Mouse (Mus musculus): ENCODE data around the gene Kctd2. TPM values are rescaled to one million over a fixed set of nuclear protein-coding genes. Genes with fewer than 3 reads are reported as not detected.

The Kctd2 gene
- total RNA-seq, 1 experiment = 14.0 TPM

DNA sequence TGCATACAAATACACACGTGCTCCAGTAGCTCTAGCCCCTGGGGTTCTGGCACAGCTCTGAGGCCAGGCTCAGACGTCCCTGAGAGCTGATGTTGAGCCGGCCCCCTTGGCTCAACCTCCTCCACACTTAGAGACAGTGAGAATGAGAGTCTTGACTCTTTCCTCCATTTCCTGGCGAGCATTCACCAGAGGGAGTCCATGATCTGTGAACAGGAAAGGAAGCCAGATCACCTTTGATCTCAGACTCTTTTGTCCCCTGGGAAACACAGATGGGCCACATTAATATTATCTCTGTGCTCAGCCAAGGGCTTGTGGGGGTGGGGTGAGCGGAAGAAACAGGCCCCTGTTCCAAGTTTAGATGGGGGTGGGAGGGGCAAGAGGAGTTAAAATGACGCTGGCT lies 37.5 kb downstream of the Kctd2 start:
- DNase-seq (ENCODE audit: low read depth, low spot score) = no peak
- H3K4me3 ChIP-seq (ENCODE audit: insufficient read depth in 1 of 2, low read depth in 1 of 2, low read length in 2 of 2, poor library complexity in 1 of 2, severe bottlenecking in 1 of 2) = no peak overlapping the region
- TF ChIP-seq MAFK (IDR thresholded peaks at IDR 0.05; ENCODE audit: insufficient read depth, low read depth, low read length) (no peak), ZC3H11A (IDR thresholded peaks at IDR 0.05; ENCODE audit: borderline replicate concordance, low read depth, low read length) (no peak), CHD2 (IDR thresholded peaks at IDR 0.05; ENCODE audit: low read depth, low read length) (no peak), HCFC1 (IDR thresholded peaks at IDR 0.05; ENCODE audit: borderline replicate concordance, insufficient read depth, low read length) (no peak), ZNF384 (IDR thresholded peaks at IDR 0.05; ENCODE audit: low read depth, low read length) (no peak)
- no peak overlapping the region for H3K9ac ChIP-seq (ENCODE audit: insufficient read depth, low read depth, low read length, poor library complexity, severe bottlenecking)
- in situ Hi-C loops (cut with MboI; ENCODE audit: low sequenced_read_pairs in 2 of 2, unreplicated experiment in 2 of 2) = no loop called here
- no peak overlapping the region for H3K27ac ChIP-seq (ENCODE audit: insufficient read depth, low read depth, low read length, poor library complexity, severe bottlenecking)
- H3K4me1 ChIP-seq (ENCODE audit: control insufficient read depth in 2 of 2, insufficient read depth in 2 of 2, low read length in 2 of 2, poor library complexity in 1 of 2) = peaks cover 2 to 14% of the 10 kb centered on the region in 2 experiments; a peak in 1 of 4 replicates
- no peaks in the 10 kb centered on the region for H3K9me3 ChIP-seq (ENCODE audit: control insufficient read depth, insufficient read depth, low read depth, low read length)
- H3K36me3 ChIP-seq (ENCODE audit: control insufficient read depth, insufficient read depth, low read length, poor library complexity, severe bottlenecking) = no peaks in the 10 kb centered on the region

DNA sequence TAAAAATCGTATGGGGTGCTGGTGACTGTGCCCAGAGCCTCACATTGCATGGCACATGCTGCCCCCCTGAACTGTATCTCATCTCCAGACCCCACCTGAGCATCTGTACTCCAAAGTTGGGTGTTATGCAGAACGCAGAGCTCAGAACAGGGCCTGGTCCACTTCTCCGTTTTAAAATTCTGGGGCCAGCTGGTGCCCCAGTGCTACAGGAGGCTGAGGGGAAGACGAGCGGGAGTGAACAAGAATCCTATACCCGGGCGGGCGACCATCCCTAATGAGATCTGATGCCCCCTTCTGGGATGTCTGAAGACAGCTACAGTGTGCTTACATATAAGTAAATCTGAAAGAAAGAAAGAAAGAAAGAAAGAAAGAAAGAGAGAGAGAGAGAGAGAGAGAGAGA lies 41.0 kb downstream of the Kctd2 start:
- no peak for TF ChIP-seq ZC3H11A (IDR thresholded peaks at IDR 0.05; ENCODE audit: borderline replicate concordance, low read depth, low read length)
- no peak for TF ChIP-seq MAFK (IDR thresholded peaks at IDR 0.05; ENCODE audit: insufficient read depth, low read depth, low read length)
- TF ChIP-seq HCFC1 (IDR thresholded peaks at IDR 0.05; ENCODE audit: borderline replicate concordance, insufficient read depth, low read length) = no peak
- TF ChIP-seq CHD2 (IDR thresholded peaks at IDR 0.05; ENCODE audit: low read depth, low read length) = no peak
- no peak for TF ChIP-seq ZNF384 (IDR thresholded peaks at IDR 0.05; ENCODE audit: low read depth, low read length)
- in situ Hi-C loops (cut with MboI; ENCODE audit: low sequenced_read_pairs in 2 of 2, unreplicated experiment in 2 of 2) = no loop called here
- Histone ChIP-seq H3K4me3 (ENCODE audit: insufficient read depth in 1 of 2, low read depth in 1 of 2, low read length in 2 of 2, poor library complexity in 1 of 2, severe bottlenecking in 1 of 2) (no peak overlapping the region), H3K27ac (ENCODE audit: insufficient read depth, low read depth, low read length, poor library complexity, severe bottlenecking) (no peak overlapping the region), H3K4me1 (ENCODE audit: control insufficient read depth in 2 of 2, insufficient read depth in 2 of 2, low read length in 2 of 2, poor library complexity in 1 of 2) (peaks cover 9 to 36% of the 10 kb centered on the region in 2 experiments), H3K9ac (ENCODE audit: insufficient read depth, low read depth, low read length, poor library complexity, severe bottlenecking) (no peak overlapping the region), H3K9me3 (ENCODE audit: control insufficient read depth, insufficient read depth, low read depth, low read length) (no peaks in the 10 kb centered on the region), H3K36me3 (ENCODE audit: control insufficient read depth, insufficient read depth, low read length, poor library complexity, severe bottlenecking) (no peaks in the 10 kb centered on the region)
- no peak for DNase-seq (ENCODE audit: low read depth, low spot score)

DNA sequence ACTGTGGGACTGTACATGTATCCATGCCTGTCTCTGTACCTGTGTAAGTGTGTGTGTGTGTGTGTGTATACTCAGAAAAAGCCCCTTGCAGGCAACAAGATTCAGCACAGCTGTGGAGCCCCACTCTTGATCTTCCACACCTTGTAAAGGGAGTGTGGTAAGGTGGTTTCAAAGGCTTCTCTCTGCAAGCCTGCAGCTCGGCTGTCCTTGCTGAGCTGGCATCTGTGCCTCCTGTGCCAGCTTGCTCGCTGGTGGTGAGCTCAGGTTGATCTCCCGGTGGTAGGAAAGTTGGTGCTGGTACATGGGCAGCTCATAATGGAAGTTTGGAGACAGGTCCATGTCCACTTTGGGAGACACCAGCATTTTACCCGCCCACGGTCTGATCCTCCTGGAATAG lies 41.9 kb downstream of the Kctd2 start:
- Histone ChIP-seq H3K9ac (ENCODE audit: insufficient read depth, low read depth, low read length, poor library complexity, severe bottlenecking) (no peak overlapping the region), H3K4me1 (ENCODE audit: control insufficient read depth in 2 of 2, insufficient read depth in 2 of 2, low read length in 2 of 2, poor library complexity in 1 of 2) (peaks cover 7 to 29% of the 10 kb centered on the region in 2 experiments), H3K36me3 (ENCODE audit: control insufficient read depth, insufficient read depth, low read length, poor library complexity, severe bottlenecking) (no peaks in the 10 kb centered on the region), H3K9me3 (ENCODE audit: control insufficient read depth, insufficient read depth, low read depth, low read length) (no peaks in the 10 kb centered on the region), H3K27ac (ENCODE audit: insufficient read depth, low read depth, low read length, poor library complexity, severe bottlenecking) (no peak overlapping the region), H3K4me3 (ENCODE audit: insufficient read depth in 1 of 2, low read depth in 1 of 2, low read length in 2 of 2, poor library complexity in 1 of 2, severe bottlenecking in 1 of 2) (no peak overlapping the region)
- TF ChIP-seq ZC3H11A (IDR thresholded peaks at IDR 0.05; ENCODE audit: borderline replicate concordance, low read depth, low read length) (no peak), CHD2 (IDR thresholded peaks at IDR 0.05; ENCODE audit: low read depth, low read length) (no peak), ZNF384 (IDR thresholded peaks at IDR 0.05; ENCODE audit: low read depth, low read length) (no peak), MAFK (IDR thresholded peaks at IDR 0.05; ENCODE audit: insufficient read depth, low read depth, low read length) (no peak), HCFC1 (IDR thresholded peaks at IDR 0.05; ENCODE audit: borderline replicate concordance, insufficient read depth, low read length) (no peak)
- in situ Hi-C loops (cut with MboI; ENCODE audit: low sequenced_read_pairs in 2 of 2, unreplicated experiment in 2 of 2) = no loop called here
- no peak for DNase-seq (ENCODE audit: low read depth, low spot score)

DNA sequence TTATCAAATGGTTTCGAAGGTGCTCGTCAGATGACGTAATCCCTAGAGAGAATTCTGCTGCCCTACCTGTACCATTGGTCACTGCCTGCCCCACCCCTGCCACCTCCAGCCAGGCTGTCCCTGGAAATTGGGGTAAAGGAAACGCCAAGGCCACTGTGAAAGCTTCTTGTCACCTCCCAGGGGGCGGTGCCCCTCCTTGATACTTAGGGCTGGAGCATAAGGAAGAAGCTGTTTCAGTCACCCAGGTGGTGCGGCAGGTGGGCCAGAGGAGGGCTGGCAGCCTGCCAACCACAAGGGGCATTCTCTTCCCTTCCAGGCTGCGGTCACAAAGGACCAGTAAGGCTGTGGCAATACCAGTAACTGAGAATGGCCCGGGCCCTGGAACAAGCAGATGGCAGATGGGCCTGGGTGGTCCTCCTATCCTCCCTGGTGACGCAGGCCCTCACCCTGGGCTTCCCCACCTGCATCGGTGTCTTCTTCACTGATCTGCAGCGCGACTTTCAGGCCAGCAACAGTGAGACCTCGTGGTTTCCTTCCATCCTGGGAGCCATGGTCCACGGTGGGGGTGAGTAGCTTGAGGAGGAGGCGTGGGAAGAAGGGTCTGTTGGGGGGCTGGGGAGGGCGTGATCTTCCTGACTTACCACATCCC lies 42.4 kb downstream of the Kctd2 start, which contains the start of gene Slc16a5:
TSS of gene Slc16a5 (plus strand) at position 232 of the 649 bp plus-strand sequence.
- no peak for TF ChIP-seq MAFK (IDR thresholded peaks at IDR 0.05; ENCODE audit: insufficient read depth, low read depth, low read length)
- TF ChIP-seq ZC3H11A (IDR thresholded peaks at IDR 0.05; ENCODE audit: borderline replicate concordance, low read depth, low read length) = no peak
- TF ChIP-seq CHD2 (IDR thresholded peaks at IDR 0.05; ENCODE audit: low read depth, low read length) = no peak
- TF ChIP-seq ZNF384 (IDR thresholded peaks at IDR 0.05; ENCODE audit: low read depth, low read length) = no peak
- DNase-seq (ENCODE audit: low read depth, low spot score) = no peak
- Histone ChIP-seq H3K4me1 (ENCODE audit: control insufficient read depth in 2 of 2, insufficient read depth in 2 of 2, low read length in 2 of 2, poor library complexity in 1 of 2) (peaks cover 7 to 29% of the 10 kb centered on the region in 2 experiments), H3K9me3 (ENCODE audit: control insufficient read depth, insufficient read depth, low read depth, low read length) (no peaks in the 10 kb centered on the region), H3K9ac (ENCODE audit: insufficient read depth, low read depth, low read length, poor library complexity, severe bottlenecking) (no peak within 1 kb of the TSS), H3K4me3 (ENCODE audit: insufficient read depth in 1 of 2, low read depth in 1 of 2, low read length in 2 of 2, poor library complexity in 1 of 2, severe bottlenecking in 1 of 2) (no peak within 1 kb of the TSS), H3K36me3 (ENCODE audit: control insufficient read depth, insufficient read depth, low read length, poor library complexity, severe bottlenecking) (no peaks in the 10 kb centered on the region), H3K27ac (ENCODE audit: insufficient read depth, low read depth, low read length, poor library complexity, severe bottlenecking) (no peak within 1 kb of the TSS)
- in situ Hi-C loops (cut with MboI; ENCODE audit: low sequenced_read_pairs in 2 of 2, unreplicated experiment in 2 of 2) = no loop called here

Measured in ES-E14 (cell line).